Mouse (Mus musculus) erythroblast, embryonic 14.5 days (primary cell): ENCODE results near the gene Coro1a.

Experiments used
- GATA1 ChIP-seq: IDR thresholded peaks from 2 replicates; pipeline ENCODE4 v1.6.1; 2012; ENCODE audit warnings: low read length, inconsistent platforms, mixed read lengths
- TAL1 ChIP-seq: IDR thresholded peaks from 3 replicates; pipeline ENCODE4 v1.6.1; 2012; ENCODE audit warnings: low read length, inconsistent platforms, mixed read lengths

- TF ChIP-seq GATA1 (no peak), TAL1 (no peak)
Measured at GRCm38 (mm10) chr7:126690737-126691136, 16.9 kb downstream of the Coro1a start.
